Mouse (Mus musculus) adrenal gland, postnatal 14 days (tissue): ENCODE measurements around the gene Vav2. TPM values are rescaled to one million over a fixed set of nuclear protein-coding genes. Genes with fewer than 3 reads are reported as not detected.
A peak's percentile ranks its signal among the peaks of the same experiment; 100 is the strongest.

ENCODE experiments used
- DNase-seq: peaks from one replicate; pipeline ENCODE4 v3.0.0; 2021; ENCODE audit warnings: mixed read lengths
- total RNA-seq: library from RNA; stranded (reverse); gene quantifications from 2 replicates; pipeline ENCODE4 v1.2.3, GENCODE M21; 2021

The Vav2 gene
- total RNA-seq, 1 experiment from 2014 or later: 21.7 TPM

DNA sequence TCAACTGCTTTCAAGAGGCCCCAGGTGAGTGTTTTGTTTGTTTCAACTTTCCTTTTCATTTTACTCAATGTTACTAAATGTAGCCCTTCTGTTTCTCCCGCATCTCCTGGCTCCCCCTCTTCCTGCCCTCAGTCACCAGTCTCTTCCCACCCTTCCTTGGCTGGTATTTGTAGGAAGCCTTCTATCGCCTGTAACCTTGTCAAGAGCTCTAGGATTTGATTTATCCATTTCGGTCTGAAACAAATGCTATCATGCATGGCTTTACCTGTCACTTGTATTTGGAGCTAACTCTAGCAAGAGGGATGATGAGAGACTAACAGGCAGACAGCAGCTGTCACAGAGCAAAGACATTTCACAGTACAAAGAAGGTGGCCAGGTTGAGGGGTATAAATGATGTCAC, 18.6 kb downstream of the Vav2 start:
- no peak for DNase-seq

DNA sequence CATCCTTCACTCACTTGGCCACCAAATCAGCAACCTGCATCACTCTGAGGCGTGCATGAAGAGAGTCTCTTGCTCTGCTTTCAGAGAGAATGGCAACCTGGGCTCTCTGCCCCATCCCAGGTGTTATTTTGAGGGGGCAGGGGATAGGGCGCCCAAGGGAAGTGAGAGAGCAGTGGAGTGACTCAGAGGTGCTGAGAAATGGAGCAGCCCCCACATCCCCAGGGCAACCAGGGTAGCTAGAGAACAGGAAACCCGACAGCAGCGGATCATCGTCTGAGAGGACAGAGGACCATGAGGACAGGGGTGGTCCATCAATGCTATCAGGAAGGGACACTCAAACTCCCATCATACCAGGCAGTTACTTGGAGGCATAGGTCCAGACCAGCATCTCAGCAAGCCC, 19.9 kb downstream of the Vav2 start:
- no peak for DNase-seq

DNA sequence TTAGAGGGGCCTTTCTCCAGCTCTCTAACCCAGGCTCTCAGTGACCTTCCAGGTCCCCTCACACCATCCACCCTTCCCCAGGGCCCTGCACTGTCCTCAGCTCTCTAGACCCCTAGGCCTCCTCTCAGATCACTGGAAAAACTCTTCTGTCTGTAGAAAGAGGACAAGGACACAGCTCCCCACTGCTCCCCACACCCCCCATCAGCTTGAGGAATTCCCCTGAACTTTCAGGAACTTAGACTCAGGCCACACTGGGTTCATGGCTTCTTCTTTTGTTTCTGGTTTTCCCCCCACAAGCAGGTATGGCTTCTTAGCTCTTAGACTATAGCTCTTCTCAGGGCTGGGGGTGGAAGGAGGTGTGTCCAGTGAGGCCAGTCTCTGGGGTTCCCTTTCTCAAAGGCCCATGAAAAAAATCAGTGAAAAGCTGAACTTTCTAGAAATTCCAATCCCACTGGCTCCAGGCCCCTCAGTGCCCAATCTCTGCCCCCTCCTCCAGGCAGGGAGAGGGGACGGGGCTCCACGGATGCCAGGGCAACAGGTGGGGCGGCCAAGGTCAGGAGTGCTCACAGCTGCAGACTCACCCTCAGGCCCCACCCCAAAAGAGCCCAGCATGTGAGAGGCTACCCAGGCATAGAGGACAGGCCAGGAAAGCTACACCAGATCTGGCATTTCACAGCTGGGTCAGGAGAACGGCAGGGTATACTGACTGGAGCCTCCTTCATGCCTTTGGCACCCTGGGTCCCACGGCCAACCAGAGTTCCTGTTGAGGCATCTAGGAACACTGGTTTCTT, 21.5 kb downstream of the Vav2 start:
- peak; percentile 41 for DNase-seq

DNA sequence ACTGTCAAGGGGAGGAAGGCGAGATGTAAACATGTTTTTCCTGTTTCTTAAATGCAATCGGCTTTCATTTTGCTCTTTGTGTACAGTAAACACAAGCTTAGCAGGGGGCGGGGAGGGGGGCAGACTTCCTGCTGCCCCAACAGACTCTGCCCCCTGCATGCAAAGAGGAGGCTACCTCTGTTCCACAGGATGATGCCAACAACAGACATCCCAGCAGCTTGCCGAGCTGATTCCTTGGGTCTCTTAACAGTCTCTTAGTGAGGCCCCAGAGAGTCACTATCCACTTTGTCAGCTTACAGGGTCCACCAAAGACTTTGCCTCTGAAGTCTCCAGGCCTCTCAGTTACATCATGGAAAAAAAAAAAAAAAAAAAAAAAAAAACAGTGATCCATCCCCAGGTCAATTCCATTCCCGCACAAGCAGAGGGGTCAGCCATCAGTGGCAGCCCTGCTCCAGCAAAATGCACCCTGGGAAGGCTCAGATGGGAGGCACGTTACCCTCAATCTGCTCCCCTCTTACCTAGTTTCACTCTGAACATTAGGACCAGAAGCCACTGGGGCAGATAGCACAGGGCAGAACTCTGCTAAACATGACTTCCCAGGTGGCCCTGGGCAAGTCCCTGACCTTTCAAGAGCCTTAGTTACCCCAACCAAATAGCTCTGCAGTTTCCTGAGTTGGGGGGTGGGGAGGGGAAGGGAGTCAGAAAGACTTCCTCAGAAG, 22.3 kb downstream of the Vav2 start:
- peak; percentile 60 for DNase-seq

DNA sequence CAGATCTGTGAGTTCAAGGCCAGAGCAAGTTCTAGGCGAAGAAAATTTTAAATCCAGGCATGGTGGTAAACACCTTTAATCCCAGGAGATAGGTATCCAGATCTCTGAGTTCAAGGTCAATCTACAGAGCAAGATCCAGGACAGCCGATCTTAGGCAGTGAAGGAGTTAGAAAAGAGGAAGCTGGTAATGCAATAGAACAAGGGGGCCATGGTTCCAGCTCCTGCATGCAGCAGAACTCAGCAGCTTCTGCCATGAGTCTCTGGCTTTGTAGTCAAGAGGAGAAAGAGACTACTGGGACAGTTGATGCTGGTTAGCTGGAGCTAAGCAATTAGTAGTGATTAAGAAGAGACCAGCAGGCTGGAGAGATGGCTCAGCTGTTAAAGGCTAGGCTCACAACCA, 25.3 kb downstream of the Vav2 start:
- DNase-seq: no peak

DNA sequence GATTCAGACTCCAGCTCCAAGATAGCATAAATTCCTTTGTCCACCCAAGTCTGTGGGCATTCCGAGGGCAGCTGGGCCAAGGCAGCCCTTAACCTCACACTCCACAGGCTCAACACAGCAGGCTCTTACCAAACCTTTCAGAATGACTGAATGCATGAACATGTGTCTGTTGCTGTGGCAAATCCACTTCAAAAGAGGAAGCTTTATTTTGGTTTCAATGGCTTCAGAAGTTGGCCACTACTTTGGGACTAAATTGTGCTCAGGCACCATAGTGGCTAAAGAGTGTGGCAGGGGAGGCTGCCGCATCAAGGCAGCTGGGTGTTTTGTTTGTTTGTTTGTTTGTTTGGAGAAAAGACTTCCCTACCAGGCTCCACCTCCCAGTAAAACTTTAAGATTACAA, 26.8 kb downstream of the Vav2 start:
- no peak for DNase-seq

DNA sequence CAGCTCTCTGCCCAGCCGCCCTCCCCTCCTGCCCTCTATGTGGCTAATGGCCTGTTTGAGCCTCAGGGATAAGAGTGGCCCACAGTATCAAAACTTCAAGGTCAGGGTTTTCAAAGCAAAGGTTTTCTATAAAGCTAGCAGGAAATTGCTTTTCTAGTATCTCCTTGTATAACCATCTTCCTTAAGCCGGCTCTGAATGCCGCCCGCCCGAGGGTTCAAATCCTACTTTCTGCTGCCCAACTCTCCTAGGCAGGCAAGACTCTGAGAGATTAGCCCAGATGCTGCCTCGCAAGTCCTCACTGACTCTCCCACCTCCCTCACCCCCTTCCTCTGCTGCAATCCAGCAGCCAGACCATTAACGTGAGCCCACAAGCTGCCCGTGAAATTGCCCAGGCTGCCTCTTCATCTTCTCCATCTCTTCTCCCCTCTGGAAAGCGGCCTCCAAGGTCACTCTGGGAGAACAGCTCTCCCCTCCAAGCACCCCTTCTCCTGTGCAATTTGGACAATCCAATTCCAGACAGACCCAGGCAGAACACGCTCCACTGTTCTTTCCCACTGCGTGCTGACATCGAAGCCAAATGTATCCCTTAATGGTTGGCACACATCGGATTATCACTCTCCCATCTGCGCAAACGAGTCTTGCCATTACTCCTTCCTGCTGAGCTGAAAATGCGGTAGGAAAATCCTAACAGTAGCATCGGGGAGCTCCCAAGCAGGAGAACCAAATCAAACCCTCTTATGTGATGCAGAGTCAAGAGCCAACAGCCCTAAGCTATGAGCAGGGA, 30.0 kb downstream of the Vav2 start:
- no peak for DNase-seq

DNA sequence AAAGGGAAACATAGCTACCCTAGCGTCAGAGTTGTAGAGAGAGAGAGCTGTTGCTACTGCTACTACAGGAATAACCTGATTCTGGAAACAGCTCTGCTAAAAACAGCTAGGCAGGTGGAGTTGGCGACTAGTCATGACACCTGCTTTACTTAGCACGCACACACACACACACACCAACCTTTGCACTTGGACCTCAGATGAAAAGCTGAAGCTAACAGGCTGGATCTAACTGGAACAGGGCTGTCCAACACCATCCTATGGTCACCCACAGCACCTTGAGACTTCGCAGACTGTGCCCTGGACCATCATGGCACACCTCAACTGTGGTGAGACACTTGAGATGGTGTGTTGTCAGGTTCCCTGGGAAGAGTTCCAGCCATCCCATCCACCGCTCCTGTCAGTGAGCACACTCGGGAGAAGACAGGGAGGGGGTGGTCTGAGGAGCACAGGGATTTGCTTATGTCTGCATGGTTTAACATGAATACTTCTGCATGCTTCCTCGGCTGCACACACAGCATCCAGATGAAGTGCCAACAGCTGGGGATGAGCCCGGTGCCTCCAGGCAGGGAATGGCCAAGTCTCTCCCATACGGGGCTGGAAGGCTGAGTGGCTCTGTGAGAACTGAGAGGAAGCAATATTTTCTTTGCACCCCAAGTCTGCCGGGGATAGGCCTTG, 32.5 kb downstream of the Vav2 start:
- DNase-seq: no peak

DNA sequence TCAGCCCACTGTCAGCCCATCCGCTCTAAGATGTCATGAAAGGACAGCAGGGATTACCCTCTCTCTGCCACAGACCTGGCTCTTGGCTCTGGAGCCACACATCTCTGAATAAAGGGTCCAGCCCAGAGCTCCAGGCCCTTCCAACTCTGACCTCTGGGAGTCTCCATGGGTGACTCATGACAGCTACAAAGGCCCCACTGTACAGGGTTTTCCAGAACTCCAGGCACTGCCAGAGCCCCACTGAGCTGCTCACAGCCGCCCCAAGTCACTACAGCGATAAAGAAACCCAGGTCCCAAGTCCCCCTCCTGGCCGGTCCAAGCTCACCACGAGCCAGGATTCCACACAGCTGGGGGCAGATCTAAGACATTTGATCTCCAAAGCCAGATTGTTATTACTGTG, 34.6 kb downstream of the Vav2 start:
- DNase-seq: peak; percentile 42

DNA sequence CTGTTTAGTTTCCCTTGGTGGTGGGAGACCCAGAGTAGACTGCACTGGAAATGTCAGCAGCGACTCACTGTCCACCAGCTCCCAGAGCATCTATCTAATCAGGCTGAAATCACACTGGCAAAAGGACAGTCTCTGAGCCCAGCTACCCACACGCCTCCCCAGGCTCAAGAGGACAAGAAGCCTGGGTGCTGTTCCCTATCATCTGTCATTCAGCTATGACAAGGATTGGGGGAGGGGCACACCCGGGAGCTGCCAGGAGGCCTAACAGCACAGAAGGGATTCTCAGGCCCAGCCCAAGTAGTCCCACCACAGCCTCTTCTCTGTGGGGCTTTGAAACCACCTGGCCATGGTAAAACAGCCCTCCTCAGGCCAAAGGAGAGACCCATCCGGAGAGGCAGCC, 36.1 kb downstream of the Vav2 start:
- DNase-seq: peak; percentile 71

DNA sequence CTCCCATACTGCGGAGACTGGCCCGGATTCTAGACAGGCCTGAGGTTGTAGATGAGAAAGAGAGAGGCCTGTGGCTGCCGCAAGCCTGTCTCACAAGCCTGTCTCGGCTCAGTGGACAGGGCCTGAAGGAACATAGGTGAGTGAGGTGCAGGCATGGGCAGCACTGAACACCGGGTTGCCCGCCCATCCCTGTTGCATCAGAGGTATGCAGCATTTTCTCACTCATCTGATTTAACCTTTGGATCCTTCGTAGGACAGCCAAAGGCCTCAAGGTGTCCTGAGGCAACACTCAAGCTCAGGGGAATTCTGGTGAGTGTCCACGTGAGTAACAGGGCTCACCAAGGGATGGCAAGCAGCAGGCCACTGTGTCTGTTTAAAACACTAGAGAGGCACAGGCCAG, 36.5 kb downstream of the Vav2 start:
- no peak for DNase-seq

DNA sequence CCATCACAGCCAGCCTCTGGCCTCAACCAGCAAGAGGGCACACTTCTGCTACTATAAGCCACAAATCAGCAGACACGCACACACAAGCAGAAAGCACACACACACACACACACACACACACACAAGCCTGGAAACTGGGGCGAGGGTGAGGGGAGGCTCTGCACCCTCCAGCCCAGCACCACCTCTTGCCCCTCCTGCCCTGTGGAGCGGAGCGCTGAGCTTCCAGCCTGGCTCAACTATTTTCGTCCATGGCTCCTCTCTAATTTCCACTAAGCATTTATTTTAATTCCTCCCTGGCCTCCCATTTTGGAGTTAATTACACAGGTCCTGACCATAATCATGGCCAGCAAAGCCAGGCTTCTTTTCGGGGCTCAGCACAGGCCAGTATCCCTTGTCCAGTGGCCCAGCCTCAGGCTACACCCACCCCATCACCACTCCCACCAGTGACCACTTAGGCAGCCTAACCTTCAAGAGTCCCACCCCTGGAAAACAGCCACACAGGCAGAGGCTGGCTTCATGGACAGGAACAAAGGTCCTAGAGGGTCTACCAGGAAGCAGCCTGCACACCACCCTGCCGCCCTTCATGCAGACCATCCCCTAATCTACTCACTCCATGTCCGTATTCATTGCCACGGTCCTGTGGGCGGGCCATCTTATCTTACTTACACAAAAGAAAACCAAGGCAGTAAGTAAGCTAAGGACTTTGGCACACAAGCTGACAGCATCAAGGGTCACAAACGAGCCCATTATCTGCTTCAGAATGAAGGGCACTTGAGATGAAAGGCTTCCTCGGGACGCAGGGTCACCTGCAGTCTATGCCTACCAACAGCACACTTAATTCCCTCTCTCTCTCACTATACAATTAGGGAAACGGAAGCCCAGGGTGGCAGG, 37.3 kb downstream of the Vav2 start:
- no peak for DNase-seq

DNA sequence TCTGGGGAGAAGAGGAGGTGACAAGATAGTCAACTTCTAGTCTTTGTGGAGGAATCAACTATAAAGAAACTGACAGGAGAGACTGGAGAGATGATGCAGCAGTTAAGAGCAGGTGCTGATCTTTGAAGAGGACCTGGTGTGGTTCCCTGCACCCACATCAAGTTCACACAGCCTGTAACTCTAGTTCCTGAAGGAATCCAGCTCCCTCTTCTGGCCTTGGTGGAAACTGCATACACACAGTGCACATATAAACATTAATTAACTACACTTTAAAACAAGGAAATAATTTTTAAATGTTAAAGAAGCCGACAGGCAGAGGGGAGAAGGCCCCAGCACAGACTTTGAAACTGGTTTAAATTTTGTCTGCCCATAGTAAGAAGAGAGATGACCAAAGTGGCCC, 39.6 kb downstream of the Vav2 start:
- DNase-seq: no peak

DNA sequence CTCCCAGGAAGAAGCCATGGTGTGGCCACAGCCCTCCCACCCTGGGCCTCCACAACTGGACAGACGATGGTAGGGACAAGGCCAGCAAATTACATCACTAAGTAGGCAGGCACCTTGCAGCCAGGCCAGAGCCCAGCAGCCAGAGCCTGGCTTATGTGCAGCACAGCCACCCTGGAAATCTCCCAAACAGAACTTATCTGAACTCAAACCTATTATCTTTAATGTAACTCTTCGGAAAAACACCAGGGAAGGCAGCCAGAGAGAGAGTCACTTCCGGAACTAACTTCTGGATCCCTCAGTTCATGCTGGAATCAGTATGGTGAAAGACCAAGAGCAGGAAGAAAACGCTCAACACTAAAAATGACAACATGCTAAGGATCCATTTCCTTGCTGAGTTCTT, 45.1 kb downstream of the Vav2 start:
- DNase-seq: peak; percentile 57

DNA sequence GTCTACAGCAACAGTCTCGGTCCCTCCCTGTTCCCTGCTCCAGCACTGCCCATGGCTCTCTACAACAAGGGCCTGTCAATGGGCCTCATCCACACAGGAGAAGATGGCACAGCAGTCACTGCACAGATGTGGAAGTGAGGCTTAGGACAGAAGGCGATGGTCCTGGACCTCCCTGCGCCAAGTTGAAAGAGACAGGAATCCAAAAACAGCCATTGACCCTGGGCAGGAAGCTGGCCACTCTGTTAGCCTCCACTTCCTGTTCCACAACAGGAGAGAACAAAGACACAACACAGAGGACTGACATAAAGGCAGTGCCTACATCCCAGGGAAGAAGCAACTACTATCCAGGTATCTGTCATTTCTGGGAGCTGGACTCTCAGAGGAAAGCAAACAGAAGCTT, 45.6 kb downstream of the Vav2 start:
- DNase-seq: no peak

DNA sequence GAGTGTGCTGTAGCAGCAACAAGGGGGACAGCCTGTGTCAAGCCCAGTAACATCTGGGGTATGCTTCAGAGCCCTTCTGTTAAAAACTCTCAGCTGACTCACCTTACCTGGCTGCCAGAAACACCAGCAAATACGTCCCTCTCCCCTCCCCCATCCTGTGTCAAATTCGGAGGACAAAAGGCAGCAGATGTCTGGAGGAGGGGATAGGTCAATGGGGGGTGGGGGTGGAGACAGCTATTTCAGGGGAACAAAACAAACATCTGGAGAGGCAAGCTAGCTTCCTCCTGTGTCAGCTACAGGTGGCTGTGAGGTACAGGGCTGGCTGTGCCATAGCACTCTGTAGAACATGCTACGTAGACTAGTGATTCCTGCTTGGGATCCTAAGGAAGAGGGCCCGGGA, 49.0 kb downstream of the Vav2 start:
- DNase-seq: no peak

DNA sequence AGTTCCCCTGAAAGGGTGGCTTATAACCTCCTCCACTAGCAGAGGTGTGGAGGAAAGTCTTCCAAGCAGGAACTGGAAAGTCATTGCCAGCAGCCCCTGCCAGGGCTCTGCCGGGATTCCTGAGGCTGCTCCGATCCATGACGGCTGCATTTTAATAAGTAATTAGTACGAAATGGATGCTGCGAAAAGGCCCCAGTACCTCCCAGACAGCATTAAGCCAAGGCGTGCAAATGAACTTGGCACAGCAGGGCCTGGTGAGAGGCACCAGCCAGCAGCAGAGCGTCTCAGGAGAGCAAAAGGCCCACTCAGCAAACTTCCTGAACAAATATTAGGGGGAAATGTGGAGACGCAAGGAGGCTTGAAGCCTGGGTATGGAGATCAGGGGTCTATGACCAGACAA, 49.7 kb downstream of the Vav2 start:
- no peak for DNase-seq

DNA sequence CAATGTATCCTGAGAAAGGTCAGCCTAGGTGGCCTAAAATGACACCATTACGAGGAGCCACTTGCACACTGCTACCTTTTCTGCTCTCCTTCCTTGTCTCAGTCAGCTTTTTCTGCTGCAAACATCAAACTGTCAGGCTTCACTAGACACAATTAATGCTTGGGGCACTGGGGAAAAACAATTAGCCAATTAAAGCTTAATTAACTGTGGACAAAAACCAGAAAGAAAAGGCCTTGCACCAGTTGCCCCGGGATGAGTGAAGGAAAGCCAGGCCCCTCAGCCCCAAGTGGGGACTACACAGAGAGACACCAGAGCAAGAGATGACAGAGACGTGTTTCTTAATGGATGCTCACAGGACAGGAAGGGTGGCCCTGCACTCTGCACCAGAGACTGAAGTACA, 51.7 kb downstream of the Vav2 start:
- no peak for DNase-seq

DNA sequence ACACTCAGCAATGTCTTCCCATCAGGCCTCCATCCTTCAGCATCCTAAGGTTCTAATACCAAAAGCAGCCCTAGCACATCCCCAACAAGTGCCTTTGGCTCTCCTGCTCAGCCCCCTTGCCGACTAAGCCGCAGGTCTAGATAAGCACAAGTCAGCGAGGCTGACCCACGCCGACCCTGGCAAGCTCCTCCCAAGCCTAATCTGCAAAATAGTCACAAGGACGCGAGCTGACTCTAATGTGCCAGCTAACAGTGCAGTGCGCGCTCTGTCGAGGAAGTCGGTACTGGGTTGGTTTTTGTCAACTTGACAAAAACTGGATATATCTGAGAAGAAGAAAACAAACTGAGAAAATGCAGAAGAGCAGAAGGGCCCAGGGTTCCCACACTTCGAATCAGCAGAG, 53.5 kb downstream of the Vav2 start:
- DNase-seq: peak; percentile 74

DNA sequence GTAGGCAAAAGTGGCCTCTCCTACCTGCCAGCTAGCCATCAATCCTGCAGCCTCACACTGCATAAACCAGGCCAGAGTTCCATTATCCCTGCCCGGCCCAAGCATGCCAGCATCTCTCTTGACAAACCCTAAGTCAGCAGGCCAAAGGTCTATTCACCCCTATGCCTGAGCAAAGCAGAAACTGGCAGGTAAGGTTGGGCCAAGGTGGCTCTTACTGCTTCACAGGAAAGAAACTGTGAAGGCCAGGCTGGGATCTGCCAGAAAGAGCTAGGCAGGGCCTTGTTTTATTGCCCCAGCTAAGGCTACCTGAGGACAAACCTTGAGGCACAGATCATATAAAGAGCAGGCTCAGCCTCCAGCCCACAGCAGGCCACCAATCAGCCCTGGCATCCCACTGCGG, 55.4 kb downstream of the Vav2 start:
- DNase-seq: no peak

DNA sequence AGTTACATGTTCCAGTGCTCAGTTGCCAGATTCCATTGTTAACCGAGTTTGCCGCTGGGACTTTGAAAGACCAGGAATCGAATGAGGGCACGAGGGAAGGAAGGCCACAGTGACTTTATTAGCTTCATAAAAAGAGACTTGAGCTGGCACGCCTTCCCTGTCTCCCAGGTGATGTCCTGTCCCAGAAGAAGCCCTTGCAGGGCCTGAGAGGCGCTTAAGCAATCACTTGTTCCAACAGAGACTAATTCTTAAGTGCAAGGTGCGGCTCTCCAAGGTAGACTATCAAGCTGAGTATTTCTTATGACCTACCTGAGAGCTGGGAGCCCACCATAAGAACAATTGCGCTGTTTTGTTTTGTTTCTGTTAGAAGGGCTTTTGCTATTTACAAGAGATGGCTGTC, 57.9 kb downstream of the Vav2 start:
- no peak for DNase-seq

DNA sequence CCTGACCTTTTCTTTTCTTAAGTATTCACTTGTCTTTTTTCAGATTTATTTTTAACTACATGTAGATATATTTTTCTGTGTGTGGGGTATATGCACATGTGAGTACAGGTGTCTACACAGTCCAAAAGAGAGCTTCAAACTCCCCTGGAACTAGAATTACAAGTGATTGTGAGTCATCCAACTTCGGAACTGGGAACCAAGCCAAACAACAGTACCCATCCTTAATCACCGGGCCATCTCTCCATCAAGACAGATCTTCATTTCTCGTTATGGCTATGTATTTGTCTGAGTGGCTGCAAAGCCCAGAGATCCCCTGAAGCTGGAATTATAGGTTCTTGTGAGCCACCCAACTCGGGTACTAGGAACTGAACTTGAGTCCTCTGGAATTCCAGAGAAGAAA, 61.5 kb downstream of the Vav2 start:
- peak; percentile 57 for DNase-seq
